Mouse (Mus musculus): ENCODE results near the gene Cers1. TPM values are rescaled to one million over a fixed set of nuclear protein-coding genes. Genes with fewer than 3 reads are reported as not detected.

The Cers1 gene
- polyA plus RNA-seq, 1 experiment, result 1.3 TPM

DNA sequence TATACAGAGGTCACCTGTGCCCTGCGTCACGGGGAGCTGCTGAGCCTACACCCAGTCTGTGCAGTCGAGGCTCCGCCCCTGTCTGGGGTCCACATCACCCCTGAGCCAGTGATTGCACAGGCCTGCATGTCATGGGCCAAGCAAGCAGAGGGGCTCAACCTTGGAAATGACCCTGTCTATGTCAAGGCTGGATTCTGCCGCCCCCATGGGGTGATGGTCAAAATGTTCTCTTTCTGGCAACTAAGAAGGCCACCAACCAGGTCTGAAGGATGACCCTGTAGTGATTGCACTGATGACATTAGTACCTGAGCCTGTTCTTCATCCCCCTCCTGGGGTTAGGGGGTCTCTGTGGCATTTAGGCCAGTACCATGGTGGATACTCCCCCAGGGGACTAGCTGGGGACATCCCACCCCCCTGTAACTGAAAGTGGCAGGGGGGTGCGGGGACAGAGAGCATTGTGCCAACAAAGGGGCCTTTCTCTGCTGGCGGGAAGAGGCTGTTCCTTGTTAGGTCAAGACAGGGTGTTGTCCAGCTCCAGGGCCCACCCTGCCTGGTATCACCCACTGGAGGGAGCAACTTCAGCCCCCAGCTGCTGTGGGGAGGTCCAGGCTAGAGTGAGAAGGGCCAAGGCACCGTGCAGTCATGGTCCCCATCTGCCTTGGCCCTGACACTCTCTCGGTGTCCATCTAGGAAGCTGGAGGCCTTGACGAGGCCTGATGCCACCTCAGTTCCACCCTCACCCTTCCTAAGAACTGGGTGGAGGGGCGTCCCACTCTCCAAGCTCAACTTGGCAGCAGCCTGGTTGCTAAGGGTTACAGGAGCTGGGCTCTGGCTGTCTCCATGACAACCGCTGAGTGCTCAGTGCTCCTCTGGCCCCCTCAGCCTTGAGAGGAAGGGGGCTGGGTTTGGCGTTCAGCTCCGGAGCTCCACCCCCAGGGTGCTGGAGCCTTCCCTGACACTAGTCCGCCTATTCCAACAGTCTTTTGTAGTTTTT lies 1.2 kb downstream of the Cers1 start:
- DNase-seq (ENCODE audit: low spot score), result no peak

GRCm38 (mm10) chr8:70317872-70318271 lies 2.3 kb downstream of the Cers1 start:
- DNase-seq (ENCODE audit: low spot score), result no peak

DNA sequence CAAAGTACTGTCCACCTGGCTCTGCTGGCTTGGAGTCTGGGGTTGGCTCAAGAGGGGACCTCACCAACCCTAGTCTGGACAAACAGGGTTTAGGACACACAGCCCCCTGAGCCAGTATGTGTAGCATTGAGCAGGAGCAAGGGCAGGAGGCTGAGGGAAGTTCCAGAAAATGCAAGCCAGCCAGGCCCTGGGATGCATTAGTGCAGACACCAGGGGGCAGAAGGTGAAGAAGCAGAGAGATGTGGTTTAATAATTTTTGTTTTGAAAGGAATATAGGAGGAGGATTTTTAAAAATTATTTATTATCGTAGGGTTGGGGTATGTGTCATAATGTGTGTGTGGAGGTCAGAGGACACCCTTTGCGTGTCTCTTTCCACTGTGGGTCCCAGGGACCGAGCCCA lies 8.1 kb downstream of the Cers1 start:
- DNase-seq (ENCODE audit: low spot score), result no peak

DNA sequence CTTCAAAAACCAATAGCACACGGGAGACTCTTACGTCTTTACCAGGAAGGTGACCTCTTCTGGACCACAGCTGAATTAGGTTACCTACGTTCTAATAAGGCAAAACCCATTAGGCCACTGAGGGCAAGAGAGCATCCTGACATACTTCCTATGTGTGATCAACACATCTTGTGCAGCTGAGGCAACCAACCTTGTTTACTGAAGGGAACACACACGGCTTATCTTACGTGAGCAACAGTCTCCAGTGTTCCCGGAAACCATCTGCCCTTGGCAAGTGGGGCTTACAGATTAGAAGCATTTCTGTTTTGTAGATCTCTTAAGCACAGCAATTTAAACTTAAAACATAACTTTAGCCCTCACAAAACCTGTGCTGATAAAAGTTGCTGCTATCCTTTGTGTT lies 11.9 kb downstream of the Cers1 start:
- no peak for DNase-seq (ENCODE audit: low spot score)

- DNase-seq (ENCODE audit: low spot score), result no peak
Measured at GRCm38 (mm10) chr8:70329124-70329834, 13.7 kb downstream of the Cers1 start, which contains the start of gene Gdf1. Gene Gdf1, plus strand, starts transcription at chr8:70329817.

- no peak for DNase-seq (ENCODE audit: low spot score)
Measured at GRCm38 (mm10) chr8:70329835-70330740, 14.5 kb downstream of the Cers1 start.

DNA sequence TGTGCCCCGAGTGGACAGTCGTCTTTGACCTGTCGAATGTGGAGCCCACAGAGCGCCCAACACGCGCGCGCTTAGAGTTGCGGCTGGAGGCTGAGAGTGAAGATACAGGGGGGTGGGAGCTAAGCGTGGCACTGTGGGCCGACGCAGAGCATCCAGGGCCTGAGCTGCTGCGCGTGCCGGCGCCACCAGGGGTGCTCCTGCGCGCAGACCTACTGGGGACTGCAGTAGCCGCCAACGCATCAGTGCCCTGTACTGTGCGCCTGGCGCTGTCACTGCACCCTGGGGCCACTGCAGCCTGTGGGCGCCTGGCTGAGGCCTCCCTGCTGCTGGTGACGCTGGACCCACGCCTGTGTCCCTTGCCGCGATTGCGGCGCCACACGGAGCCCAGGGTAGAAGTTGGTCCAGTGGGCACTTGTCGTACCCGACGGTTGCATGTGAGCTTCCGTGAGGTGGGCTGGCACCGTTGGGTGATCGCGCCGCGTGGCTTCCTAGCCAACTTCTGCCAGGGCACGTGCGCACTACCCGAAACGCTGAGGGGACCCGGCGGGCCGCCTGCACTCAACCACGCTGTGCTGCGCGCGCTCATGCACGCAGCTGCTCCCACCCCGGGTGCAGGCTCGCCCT lies 15.3 kb downstream of the Cers1 start:
- no peak for DNase-seq (ENCODE audit: low spot score)

GRCm38 (mm10) chr8:70331526-70331925 lies 16.0 kb downstream of the Cers1 start:
- DNase-seq (ENCODE audit: low spot score), result no peak

- DNase-seq (ENCODE audit: low spot score), result no peak
Measured at GRCm38 (mm10) chr8:70332070-70332877, 16.7 kb downstream of the Cers1 start.

- DNase-seq (ENCODE audit: low spot score), result no peak
Measured at GRCm38 (mm10) chr8:70332878-70333202, 17.3 kb downstream of the Cers1 start.

- DNase-seq (ENCODE audit: low spot score), result no peak
Measured at GRCm38 (mm10) chr8:70338931-70339330, 23.4 kb downstream of the Cers1 start.

GRCm38 (mm10) chr8:70340659-70341058 lies 25.1 kb downstream of the Cers1 start:
- no peak for DNase-seq (ENCODE audit: low spot score)

- no peak for DNase-seq (ENCODE audit: low spot score)
Measured at GRCm38 (mm10) chr8:70342007-70342406, 26.4 kb downstream of the Cers1 start.

DNA sequence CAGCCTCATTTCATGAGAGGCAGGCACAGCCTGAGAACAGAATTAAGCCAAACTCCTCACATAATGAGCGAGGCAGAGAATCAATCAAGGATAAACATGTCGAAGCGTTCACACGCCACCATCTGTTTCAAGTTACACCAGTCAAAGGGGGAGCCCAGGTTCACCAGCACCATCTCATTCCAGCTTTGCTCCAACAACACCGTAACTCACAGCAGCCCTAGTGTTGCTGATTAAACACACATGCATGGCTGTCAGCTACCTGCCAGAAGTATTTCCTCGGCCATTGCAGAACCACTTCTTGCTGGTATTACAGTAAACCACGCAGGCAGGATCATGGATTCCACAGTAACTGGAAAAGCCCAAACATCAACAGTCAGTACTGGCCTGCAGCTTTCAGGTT lies 27.5 kb downstream of the Cers1 start:
- no peak for DNase-seq (ENCODE audit: low spot score)

DNA sequence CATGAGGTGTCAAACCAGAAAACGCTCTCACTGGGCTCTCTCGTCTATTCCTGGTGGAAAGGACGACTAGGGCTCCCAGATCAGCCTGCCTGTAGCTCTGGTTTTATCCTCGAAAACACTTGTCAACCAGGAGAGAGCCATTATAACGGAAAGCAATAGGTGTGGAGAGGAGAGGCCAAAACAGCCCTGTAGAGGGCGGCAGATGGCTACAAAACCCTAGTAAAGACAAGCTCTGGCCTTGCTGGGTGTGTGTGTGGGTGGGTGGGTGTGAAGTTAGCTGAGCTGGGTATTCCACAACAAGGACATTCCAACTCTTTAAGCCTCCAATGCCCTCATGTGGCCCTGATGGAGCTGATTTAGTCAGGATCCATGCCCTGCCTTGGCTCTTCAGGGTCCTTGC lies 28.1 kb downstream of the Cers1 start:
- DNase-seq (ENCODE audit: low spot score), result no peak

DNA sequence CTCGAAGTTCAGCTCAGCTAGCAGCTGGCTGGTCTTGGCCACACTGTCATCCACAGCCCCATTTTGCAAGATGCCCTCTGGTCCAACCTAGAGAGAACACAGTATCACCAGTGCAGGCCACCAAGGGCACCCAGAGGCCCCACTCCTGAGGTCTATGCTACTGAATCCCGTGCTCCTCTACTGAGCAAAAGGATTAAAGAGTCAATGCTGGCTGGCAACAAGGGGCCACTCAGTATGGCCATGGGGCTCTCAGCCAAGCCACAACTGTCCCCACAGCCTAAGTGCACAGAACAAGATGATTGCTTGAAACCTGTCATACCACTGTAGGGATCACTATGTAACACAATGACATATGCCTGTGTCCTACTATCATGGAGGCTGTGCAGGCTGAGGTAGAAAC lies 28.7 kb downstream of the Cers1 start:
- DNase-seq (ENCODE audit: low spot score), result no peak

GRCm38 (mm10) chr8:70347443-70347842 lies 31.9 kb downstream of the Cers1 start:
- no peak for DNase-seq (ENCODE audit: low spot score)

GRCm38 (mm10) chr8:70347860-70348420 lies 32.4 kb downstream of the Cers1 start:
- no peak for DNase-seq (ENCODE audit: low spot score)

DNA sequence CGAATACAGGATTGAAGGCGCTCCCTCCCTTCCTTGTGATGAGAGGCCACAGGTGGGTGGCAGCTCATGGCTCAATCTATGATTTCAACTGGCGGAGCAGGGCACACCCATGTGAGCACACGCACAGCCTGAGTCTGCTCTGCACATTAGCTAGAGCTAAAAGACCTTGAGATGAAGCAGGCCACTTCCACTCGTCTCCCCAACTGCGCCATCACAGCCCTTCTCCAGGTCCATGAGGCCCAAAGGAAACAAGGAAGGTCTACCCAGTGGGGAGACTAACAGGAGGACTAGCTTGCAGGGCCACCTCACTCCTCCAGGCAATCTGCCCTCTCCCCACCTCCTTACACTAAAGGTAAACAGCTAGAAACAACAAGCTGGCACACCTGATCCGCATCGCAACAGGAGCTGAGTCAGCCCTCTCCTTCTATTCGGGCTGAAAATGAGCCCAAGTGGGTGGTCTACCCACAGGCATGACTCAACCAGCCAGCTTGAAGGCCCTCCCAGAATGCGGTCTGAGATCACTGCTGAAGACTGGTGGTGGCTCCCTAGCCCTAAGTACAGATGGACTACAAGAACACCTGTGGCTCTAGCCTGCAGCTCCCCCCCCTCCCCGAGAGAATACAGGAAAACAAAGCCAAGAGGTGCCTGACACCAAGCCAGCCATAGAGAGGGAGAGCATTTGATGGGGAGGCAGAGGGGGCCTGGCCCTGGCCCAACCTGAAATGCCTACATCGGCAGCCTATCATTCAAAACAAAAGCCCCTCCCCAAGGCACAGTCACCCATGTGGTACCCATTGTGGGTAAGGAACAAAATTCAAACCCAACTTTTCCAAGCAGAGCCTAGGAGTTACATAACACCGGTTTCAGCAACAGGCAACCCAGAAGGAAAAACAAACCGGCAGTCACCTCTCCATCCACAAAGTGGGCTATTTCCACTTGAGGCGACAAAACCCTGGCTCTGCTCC lies 35.7 kb downstream of the Cers1 start:
- no peak for DNase-seq (ENCODE audit: low spot score)

Data from urinary bladder, adult 2 months (tissue).